Mouse (Mus musculus): ENCODE measurements at regions not wholly inside any gene's neighbourhood (a gene's known extent, or its start where the extent isn't known, plus 50 kb on each side); places are given as distances from the start of the nearest gene placed in this dataset.

DNA sequence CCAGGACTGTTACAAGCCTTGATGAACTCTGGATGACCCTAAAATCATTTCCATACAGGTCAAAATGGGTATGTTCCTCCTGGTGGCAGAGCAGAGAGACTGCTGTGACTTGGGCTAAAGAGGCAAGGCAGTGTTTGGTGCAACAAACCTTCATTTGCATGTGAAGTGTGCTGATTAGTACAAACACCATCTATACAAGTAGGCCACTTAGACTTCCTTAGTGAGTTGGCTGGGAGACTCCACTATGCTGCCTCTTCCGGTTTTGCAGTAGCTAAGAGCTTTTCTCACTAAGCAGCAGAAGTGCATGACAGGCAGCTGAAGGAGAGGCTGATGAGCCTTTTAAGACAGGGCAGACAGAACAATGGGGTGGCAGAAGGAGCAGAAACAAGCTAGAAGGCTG, 242.5 kb upstream of the Slc24a2 start:
- Histone ChIP-seq H3K27ac (ENCODE audit: insufficient read depth, low read depth) (no peak overlapping the region), H3K79me2 (replicated peaks; ENCODE audit: control insufficient read depth, extremely low read depth, insufficient read depth, poor library complexity, severe bottlenecking) (no peaks in the 10 kb centered on the region), H3K4me3 (replicated peaks in 1 of 3; ENCODE audit: low read depth in 2 of 3, low read length in 2 of 3, poor library complexity in 1 of 3) (no peak overlapping the region), H3K9ac (ENCODE audit: insufficient read depth, low read depth) (no peak overlapping the region), H3K4me1 (ENCODE audit: control insufficient read depth in 1 of 2, insufficient read depth in 2 of 2) (0 out of 4 replicates have a peak, but pooled peaks cover 0 to 2% of the 10 kb centered on the region in 2 experiments), H3K9me3 (replicated peaks; ENCODE audit: low read length) (no peaks in the 10 kb centered on the region), H3K27me3 (replicated peaks) (no peaks in the 10 kb centered on the region), H3K4me2 (ENCODE audit: insufficient read depth, low read depth, poor library complexity, severe bottlenecking) (no peak overlapping the region), H3K36me3 (replicated peaks in 1 of 2; ENCODE audit: control insufficient read depth in 1 of 2, insufficient read depth in 1 of 2, low read length in 1 of 2) (no peaks in the 10 kb centered on the region)
- dilution Hi-C loops (cut with MboI; ENCODE audit: extremely low pct_ligation_motif_present, extremely low pct_unique_long_range_greater_than_20kb, low sequenced_read_pairs): no loop called here
- in situ Hi-C loops (cut with MboI; ENCODE audit: low pct_ligation_motif_present, low pct_unique_long_range_greater_than_20kb, low sequenced_read_pairs): no loop called here
- DNase-seq (ENCODE audit: extremely low read depth): no peak
- TF ChIP-seq MAX (IDR thresholded peaks at IDR 0.05; ENCODE audit: low read length): no peak
- TF ChIP-seq CHD2 (IDR thresholded peaks at IDR 0.05; ENCODE audit: low read length): no peak
- TF ChIP-seq SMC3 (IDR thresholded peaks at IDR 0.05; ENCODE audit: low read depth, low read length): no peak
- no peak for TF ChIP-seq ZC3H11A (IDR thresholded peaks at IDR 0.05; ENCODE audit: low read depth, low read length)
- no peak for TF ChIP-seq NELFE (IDR thresholded peaks at IDR 0.05; ENCODE audit: low read depth, low read length)
- no peak for TF ChIP-seq UBTF (IDR thresholded peaks at IDR 0.05; ENCODE audit: low read depth, low read length)
- no peak for TF ChIP-seq KAT2A (IDR thresholded peaks at IDR 0.05; ENCODE audit: insufficient replicate concordance, low read length)
- no peak for TF ChIP-seq MYC (IDR thresholded peaks at IDR 0.05; ENCODE audit: low read depth, low read length)
- TF ChIP-seq TBP (conservative IDR thresholded peaks at IDR 0.05; ENCODE audit: low read depth, low read length): no peak
- no peak for TF ChIP-seq E2F4 (IDR thresholded peaks at IDR 0.05; ENCODE audit: insufficient replicate concordance, low read depth, low read length)

DNA sequence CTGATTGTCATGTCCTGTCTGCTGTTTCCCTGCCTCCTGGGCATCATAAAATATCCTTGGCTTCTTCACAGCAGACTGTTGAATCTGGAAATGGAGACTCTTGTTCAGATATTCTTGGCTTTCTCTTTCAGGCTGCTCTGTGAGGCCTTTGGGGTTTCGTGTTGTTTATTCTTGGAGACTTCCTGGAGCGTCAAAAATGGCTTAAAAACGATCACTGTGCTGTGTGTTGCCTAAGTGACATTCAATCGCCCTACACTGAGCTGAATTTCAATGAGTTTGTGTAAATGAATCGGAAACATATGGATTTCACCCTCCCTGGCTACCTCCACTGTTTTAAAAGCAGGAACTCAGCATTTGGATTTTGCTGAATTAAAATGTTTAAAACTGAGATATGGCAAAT, 241.1 kb upstream of the Slc24a2 start:
- Histone ChIP-seq H3K36me3 (replicated peaks in 1 of 2; ENCODE audit: control insufficient read depth in 1 of 2, insufficient read depth in 1 of 2, low read length in 1 of 2) (no peaks in the 10 kb centered on the region), H3K79me2 (replicated peaks; ENCODE audit: control insufficient read depth, extremely low read depth, insufficient read depth, poor library complexity, severe bottlenecking) (no peaks in the 10 kb centered on the region), H3K9ac (ENCODE audit: insufficient read depth, low read depth) (no peak overlapping the region), H3K27me3 (replicated peaks) (no peaks in the 10 kb centered on the region), H3K4me2 (ENCODE audit: insufficient read depth, low read depth, poor library complexity, severe bottlenecking) (no peak overlapping the region), H3K4me1 (ENCODE audit: control insufficient read depth in 1 of 2, insufficient read depth in 2 of 2) (0 out of 4 replicates have a peak, but pooled peaks cover 0 to 2% of the 10 kb centered on the region in 2 experiments), H3K27ac (ENCODE audit: insufficient read depth, low read depth) (no peak overlapping the region), H3K9me3 (replicated peaks; ENCODE audit: low read length) (no peaks in the 10 kb centered on the region), H3K4me3 (replicated peaks in 1 of 3; ENCODE audit: low read depth in 2 of 3, low read length in 2 of 3, poor library complexity in 1 of 3) (no peak overlapping the region)
- DNase-seq (ENCODE audit: extremely low read depth): no peak
- in situ Hi-C loops (cut with MboI; ENCODE audit: low pct_ligation_motif_present, low pct_unique_long_range_greater_than_20kb, low sequenced_read_pairs): no loop called here
- dilution Hi-C loops (cut with MboI; ENCODE audit: extremely low pct_ligation_motif_present, extremely low pct_unique_long_range_greater_than_20kb, low sequenced_read_pairs): no loop called here
- TF ChIP-seq RAD21 (IDR thresholded peaks at IDR 0.05; ENCODE audit: low read depth, low read length) (no peak), PAX5 (IDR thresholded peaks at IDR 0.05; ENCODE audit: low read length) (no peak), USF2 (conservative IDR thresholded peaks at IDR 0.05; ENCODE audit: low read depth, low read length) (no peak), USF1 (IDR thresholded peaks at IDR 0.05; ENCODE audit: low read depth, low read length) (no peak), CHD1 (IDR thresholded peaks at IDR 0.05; ENCODE audit: low read depth, low read length) (no peak), TCF12 (IDR thresholded peaks at IDR 0.05; ENCODE audit: low read depth, low read length) (no peak), ZKSCAN1 (IDR thresholded peaks at IDR 0.05; ENCODE audit: borderline replicate concordance, low read depth, low read length) (no peak), CTCF (conservative IDR thresholded peaks at IDR 0.05 in 1 of 2, IDR thresholded peaks at IDR 0.05 in 1 of 2; ENCODE audit: low read depth in 2 of 2, low read length in 2 of 2) (no peak), ETS1 (conservative IDR thresholded peaks at IDR 0.05; ENCODE audit: low read depth, low read length) (no peak), MAFK (IDR thresholded peaks at IDR 0.05; ENCODE audit: insufficient replicate concordance, low read length) (no peak), SIN3A (IDR thresholded peaks at IDR 0.05; ENCODE audit: low read length) (no peak), MXI1 (IDR thresholded peaks at IDR 0.05; ENCODE audit: low read depth, low read length) (no peak)
